Mouse (Mus musculus) liver, embryonic 18 days (tissue): ENCODE results near the gene Atp5b. TPM values are rescaled to one million over a fixed set of nuclear protein-coding genes. Genes with fewer than 3 reads are reported as not detected.

Source experiments
- polyA plus RNA-seq: library from polyadenylated mRNA; depleted of rRNA; stranded (reverse); fragments of >200 nt; gene quantifications from 2 replicates; pipeline ENCODE4 v1.2.3, GENCODE M21; 2012; rRNA removed

The Atp5b gene
- polyA plus RNA-seq = 1,169 and 1,252 TPM in 2 replicates

GRCm38 (mm10) chr10:128082880-128083421, at the start of gene Atp5b:
Atp5b (plus strand) TSS chr10:128083273.

GRCm38 (mm10) chr10:128058601-128059151, 24.4 kb upstream of the Atp5b start, which contains the start of gene Ptges3:
Ptges3 (plus strand) TSS chr10:128058954.

GRCm38 (mm10) chr10:128091564-128092505, 8.8 kb downstream of the Atp5b start, which contains the start of gene Baz2a:
Baz2a (plus strand) TSS chr10:128091577.

Other genes starting within 250 kb of the Atp5b start
- 0.03 and 0.04 TPM in 2 replicates for gene Rdh19, start 233.3 kb upstream of the Atp5b start, polyA plus RNA-seq
- gene Rdh16f2, start 216.8 kb upstream of the Atp5b start, polyA plus RNA-seq = 3.1 TPM in 2 replicates
- gene Rdh7, start 194.5 kb upstream of the Atp5b start, polyA plus RNA-seq = 220 and 280 TPM in 2 replicates
- gene Sdr9c7, start 184.8 kb upstream of the Atp5b start, polyA plus RNA-seq = 0.02 and 0.04 TPM in 2 replicates
- 9.3 and 13.8 TPM in 2 replicates for gene Hsd17b6, start 75.7 kb upstream of the Atp5b start, polyA plus RNA-seq
- gene Prim1, start 68.1 kb upstream of the Atp5b start, polyA plus RNA-seq = 18.7 and 20.6 TPM in 2 replicates
- 282 TPM in 2 replicates for gene Naca, start 47.7 kb upstream of the Atp5b start, polyA plus RNA-seq
- 30.8 and 34.7 TPM in 2 replicates for gene Ptges3, start 24.3 kb upstream of the Atp5b start, polyA plus RNA-seq
- 8.8 and 10.8 TPM in 2 replicates for gene Baz2a, start 8.3 kb downstream of the Atp5b start, polyA plus RNA-seq
- gene Rbms2, start 97.0 kb downstream of the Atp5b start, polyA plus RNA-seq = 13.5 and 14.2 TPM in 2 replicates
- gene Gls2, start 111.2 kb downstream of the Atp5b start, polyA plus RNA-seq = 50.2 and 50.4 TPM in 2 replicates
- gene Spryd4, start 128.5 kb downstream of the Atp5b start, polyA plus RNA-seq = 34.1 and 34.9 TPM in 2 replicates
- 0.01 TPM in 1 of 2 replicates, not detected in the other for gene Mip, start 142.6 kb downstream of the Atp5b start, polyA plus RNA-seq
- gene Timeless, start 148.8 kb downstream of the Atp5b start, polyA plus RNA-seq = 6.6 and 6.7 TPM in 2 replicates
- gene Apon, start 170.8 kb downstream of the Atp5b start, polyA plus RNA-seq = 13.0 and 18.7 TPM in 2 replicates
- 813 and 951 TPM in 2 replicates for gene Apof, start 185.4 kb downstream of the Atp5b start, polyA plus RNA-seq
- 20.6 and 23.1 TPM in 2 replicates for gene Stat2, start 187.3 kb downstream of the Atp5b start, polyA plus RNA-seq
- 0.03 and 0.06 TPM in 2 replicates for gene Il23a, start 215.5 kb downstream of the Atp5b start, polyA plus RNA-seq
- 13.6 and 15.8 TPM in 2 replicates for gene Pan2, start 220.1 kb downstream of the Atp5b start, polyA plus RNA-seq
- gene Cnpy2, start 239.2 kb downstream of the Atp5b start, polyA plus RNA-seq = 57.3 and 69.2 TPM in 2 replicates